Mouse (Mus musculus) embryonic fibroblast, embryonic 13.5 days (primary cell): ENCODE measurements around the gene Lysmd1.
"Not testable (repeated sequence)": the region's sequence is repeated elsewhere in the genome, so short reads cannot be mapped to it uniquely, and the experiment has no call there.

Experiments used
- CTCF ChIP-seq: IDR thresholded peaks from 2 replicates; pipeline ENCODE4 v1.5.1; 2011; ENCODE audit warnings: mild to moderate bottlenecking, control low read depth, low read length, moderate library complexity, borderline replicate concordance; ENCODE audit not compliant: insufficient read depth
- POLR2A ChIP-seq: IDR thresholded peaks from 2 replicates; pipeline ENCODE4 v1.6.1; 2011; ENCODE audit warnings: low read depth, mild to moderate bottlenecking, control low read depth, low read length, moderate library complexity

DNA sequence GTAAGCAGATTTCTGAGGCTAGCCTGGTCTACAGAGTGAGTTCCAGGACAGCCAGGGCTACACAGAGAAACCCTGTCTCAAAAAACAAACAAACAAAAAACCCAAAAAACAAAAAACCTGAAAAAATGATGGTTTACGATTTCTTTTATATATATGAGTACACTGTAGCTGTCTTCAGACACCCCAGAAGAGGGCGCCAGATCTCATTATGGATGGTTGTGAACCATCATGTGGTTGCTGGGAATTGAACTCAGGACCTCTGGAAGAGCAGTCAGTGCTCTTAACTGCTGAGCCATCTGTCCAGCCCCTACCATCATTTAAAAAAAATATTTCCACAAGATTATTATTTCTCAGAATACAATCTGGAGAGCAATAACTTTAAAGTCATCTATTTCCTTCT lies 1.5 kb upstream of the Lysmd1 start:
- TF ChIP-seq POLR2A, CTCF: not testable (repeated sequence)
